Mouse (Mus musculus) small intestine, adult 2 months (tissue): ENCODE data around the gene Rd3. TPM values are rescaled to one million over a fixed set of nuclear protein-coding genes. Genes with fewer than 3 reads are reported as not detected.

ENCODE experiments used
- H3K27ac ChIP-seq: fragments of 200-500 bp; 2 replicates; pipeline ENCODE4 v1.5.1; 2012; ENCODE audit warnings: low read depth, low read length, control low read depth, inconsistent platforms; ENCODE audit not compliant: insufficient read depth
- H3K27me3 ChIP-seq: fragments of 200-500 bp; 2 replicates; pipeline ENCODE4 v1.6.1; 2012; ENCODE audit warnings: mild to moderate bottlenecking, moderate library complexity, low read length, inconsistent platforms; ENCODE audit not compliant: control insufficient read depth, insufficient read depth
- H3K36me3 ChIP-seq: fragments of 200-500 bp; 2 replicates; pipeline ENCODE4 v1.6.1; 2012; ENCODE audit warnings: mild to moderate bottlenecking, low read length, control low read depth, inconsistent platforms; ENCODE audit not compliant: control insufficient read depth, insufficient read depth
- H3K4me1 ChIP-seq: fragments of 200-500 bp; 2 replicates; pipeline ENCODE4 v1.6.1; 2012; ENCODE audit warnings: low read length, inconsistent platforms, mixed read lengths; ENCODE audit not compliant: control insufficient read depth, insufficient read depth, insufficient read length
- H3K4me3 ChIP-seq: fragments of 200-500 bp; 2 replicates; pipeline ENCODE4 v1.5.1; 2012; ENCODE audit warnings: low read depth, mild to moderate bottlenecking, control low read depth, inconsistent platforms, low read length, moderate library complexity
- CTCF ChIP-seq: fragments of 200-500 bp; IDR thresholded peaks from 2 replicates; pipeline ENCODE4 v1.5.1; 2012; ENCODE audit warnings: low read depth, mild to moderate bottlenecking, control low read depth, inconsistent platforms, low read length, moderate library complexity, mixed read lengths; ENCODE audit not compliant: insufficient replicate concordance, insufficient read length; ENCODE audit errors: extremely low read depth
- POLR2A ChIP-seq: fragments of 200-500 bp; IDR thresholded peaks from 2 replicates; pipeline ENCODE4 v1.6.1; 2012; ENCODE audit warnings: low read depth, mild to moderate bottlenecking, control low read depth, inconsistent platforms, low read length, moderate library complexity
- WGBS: fragments of 180-500 bp; shearing (Covaris S2); methylation state at CpG from one replicate; pipeline ENCODE4 v1.1.7; 2018; 5-methylcytosine and 5-hydroxymethylcytosine counted together
- polyA plus RNA-seq: library from polyadenylated mRNA; depleted of rRNA; stranded (reverse); fragments of >200 nt; gene quantifications from 2 replicates; pipeline ENCODE4 v1.2.3, GENCODE M21; 2012; rRNA removed

The Rd3 gene
- polyA plus RNA-seq, 1 experiment: 0.10 TPM

DNA sequence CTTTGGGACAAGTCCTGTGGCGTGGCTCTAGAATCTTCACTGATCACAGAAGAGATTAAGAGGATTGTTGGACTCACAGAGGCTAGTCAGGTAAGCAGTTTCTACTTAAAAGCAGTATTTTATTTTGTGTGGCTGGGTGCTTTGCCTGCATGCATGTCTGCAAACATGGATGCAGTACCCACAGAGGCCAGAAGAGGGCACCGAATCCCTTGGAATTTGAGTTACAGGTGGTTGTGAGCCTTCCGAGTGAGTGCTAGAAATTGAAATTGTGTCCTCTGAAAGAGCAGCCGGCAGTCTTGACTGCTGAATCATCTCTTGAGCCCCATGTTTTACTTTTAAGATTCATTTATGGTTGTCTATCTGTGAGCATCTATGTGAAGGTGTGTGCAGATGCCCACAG, 18.3 kb downstream of the Rd3 start:
- no peaks in the 10 kb centered on the region for H3K27me3 ChIP-seq
- no peak overlapping the region for H3K4me3 ChIP-seq
- peak; percentile 66; the same call in 1 of the 2 replicates for TF ChIP-seq CTCF
- TF ChIP-seq POLR2A: no peak
- H3K4me1 ChIP-seq: no peaks in the 10 kb centered on the region
- WGBS: 72% methylated on average over 4 of the region's 4 CpGs
- H3K36me3 ChIP-seq: peaks cover 8% of the 10 kb centered on the region
- H3K27ac ChIP-seq: no peak overlapping the region

DNA sequence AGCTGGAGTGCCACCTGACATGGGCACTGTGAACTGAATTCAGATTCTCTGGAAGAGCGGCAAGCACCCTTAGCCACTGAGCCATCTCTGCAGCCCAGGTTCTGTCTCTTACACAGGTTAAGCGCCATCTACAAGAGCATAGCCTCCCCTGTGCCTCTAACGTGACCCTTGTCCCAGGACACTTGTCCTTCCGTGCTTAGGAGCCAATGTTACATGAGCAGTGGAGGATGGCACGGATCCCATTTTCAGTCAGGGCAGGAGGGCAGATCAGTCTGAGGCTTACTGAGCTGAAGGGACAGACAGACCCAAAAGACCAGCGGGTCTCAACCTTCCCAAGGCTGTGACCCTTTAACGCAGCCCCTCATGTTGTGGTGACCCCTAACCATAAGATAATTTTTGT, 18.7 kb downstream of the Rd3 start:
- WGBS: 91% methylated on average over 7 of the region's 7 CpGs
- Histone ChIP-seq H3K36me3 (peaks cover 10% of the 10 kb centered on the region), H3K27ac (no peak overlapping the region), H3K4me3 (no peak overlapping the region), H3K27me3 (no peaks in the 10 kb centered on the region), H3K4me1 (no peaks in the 10 kb centered on the region)
- no peak for TF ChIP-seq CTCF
- no peak for TF ChIP-seq POLR2A

DNA sequence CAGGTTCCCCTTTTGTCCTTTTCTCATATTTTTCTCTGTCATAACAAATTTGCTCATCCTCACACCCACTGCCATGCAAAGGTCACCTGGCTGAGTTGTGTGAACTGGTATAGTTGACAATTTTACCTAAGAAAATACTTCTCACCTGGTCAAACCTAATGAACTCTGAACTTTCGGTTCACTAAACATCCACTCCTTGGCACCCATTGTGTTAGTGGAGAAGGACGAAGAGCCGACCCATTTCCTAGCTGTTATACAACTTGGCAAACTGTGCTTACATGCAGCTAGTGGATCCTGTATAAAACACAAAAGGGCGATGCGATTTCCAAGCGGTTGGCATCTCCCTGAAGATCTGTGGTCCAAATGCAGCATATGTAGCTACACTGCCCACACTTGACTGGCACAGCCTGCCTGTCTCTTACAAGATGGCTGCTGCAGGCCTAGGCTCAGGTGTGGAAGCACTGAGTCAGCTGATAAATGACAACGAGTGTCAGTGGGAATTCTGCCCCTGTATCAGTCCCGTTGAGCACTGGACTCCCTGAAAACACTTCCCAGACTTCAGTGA, 19.5 kb downstream of the Rd3 start:
- TF ChIP-seq POLR2A: no peak
- no peak for TF ChIP-seq CTCF
- Histone ChIP-seq H3K4me3 (no peak overlapping the region), H3K36me3 (peaks cover 14% of the 10 kb centered on the region), H3K27ac (no peak overlapping the region), H3K27me3 (no peaks in the 10 kb centered on the region), H3K4me1 (no peaks in the 10 kb centered on the region)
- WGBS: 87% methylated on average over 8 of the region's 8 CpGs

DNA sequence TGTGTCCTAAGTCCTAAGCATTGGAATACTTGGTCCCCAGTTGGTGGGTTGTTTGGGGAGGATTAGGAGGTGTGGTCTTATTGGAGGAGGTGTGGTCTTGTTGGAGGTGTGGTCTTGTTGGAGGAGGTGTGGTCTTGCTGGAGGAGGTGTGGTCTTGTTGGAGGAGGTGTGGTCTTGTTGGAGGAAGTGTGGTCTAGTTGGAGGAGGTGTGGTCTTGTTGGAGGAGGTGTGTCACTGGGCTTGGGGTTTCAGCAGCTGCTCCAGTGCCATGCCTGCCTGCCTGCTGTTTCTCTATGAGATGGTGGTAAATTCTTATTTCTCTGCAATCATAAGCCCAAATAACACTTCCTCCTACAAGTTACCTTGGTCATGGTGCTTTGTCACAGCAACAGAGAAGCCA, 21.9 kb downstream of the Rd3 start:
- no peak overlapping the region for H3K27ac ChIP-seq
- H3K4me1 ChIP-seq: no peaks in the 10 kb centered on the region
- H3K4me3 ChIP-seq: no peak overlapping the region
- TF ChIP-seq POLR2A (no peak), CTCF (no peak)
- no peaks in the 10 kb centered on the region for H3K27me3 ChIP-seq
- H3K36me3 ChIP-seq: peaks cover 14% of the 10 kb centered on the region

Other genes starting within 250 kb of the Rd3 start
- 1.7 and 5.5 TPM in 2 replicates for gene Nek2, start 155.9 kb upstream of the Rd3 start, polyA plus RNA-seq
- gene Slc30a1, start 70.6 kb upstream of the Rd3 start, polyA plus RNA-seq: 15.3 and 16.5 TPM in 2 replicates
- gene Traf5, start 115.2 kb downstream of the Rd3 start, polyA plus RNA-seq: 5.0 and 9.7 TPM in 2 replicates
- gene Rcor3, start 160.7 kb downstream of the Rd3 start, polyA plus RNA-seq: 19.9 and 38.0 TPM in 2 replicates
- gene Kcnh1, start 213.4 kb downstream of the Rd3 start, polyA plus RNA-seq: 0.08 and 0.14 TPM in 2 replicates